Mouse (Mus musculus) testis, adult 2 months (tissue): Measurements from ENCODE around the gene St8sia4. TPM values are rescaled to one million over a fixed set of nuclear protein-coding genes. Genes with fewer than 3 reads are reported as not detected.
"Not testable (repeated sequence)": the region's sequence is repeated elsewhere in the genome, so short reads cannot be mapped to it uniquely, and the experiment has no call there.

ENCODE experiments used
- H3K27ac ChIP-seq: fragments of 200-500 bp; 2 replicates; pipeline ENCODE4 v1.5.1; 2012; ENCODE audit warnings: low read depth, low read length; ENCODE audit not compliant: control insufficient read depth, insufficient read depth
- H3K27me3 ChIP-seq: fragments of 200-500 bp; 2 replicates; pipeline ENCODE4 v1.6.1; 2012; ENCODE audit warnings: mild to moderate bottlenecking, low read length, moderate library complexity; ENCODE audit not compliant: control insufficient read depth, insufficient read depth
- H3K36me3 ChIP-seq: fragments of 200-500 bp; 2 replicates; pipeline ENCODE4 v1.6.1; 2012; ENCODE audit warnings: mild to moderate bottlenecking, low read length; ENCODE audit not compliant: control insufficient read depth, insufficient read depth
- H3K4me1 ChIP-seq: fragments of 200-500 bp; 2 replicates; pipeline ENCODE4 v1.6.1; 2012; ENCODE audit warnings: low read length; ENCODE audit not compliant: control insufficient read depth, insufficient read depth
- H3K4me3 ChIP-seq: fragments of 200-500 bp; 2 replicates; pipeline ENCODE4 v1.5.1; 2012; ENCODE audit warnings: low read depth, mild to moderate bottlenecking, low read length, moderate library complexity, mixed read lengths; ENCODE audit not compliant: control insufficient read depth
- CTCF ChIP-seq: fragments of 200-500 bp; IDR thresholded peaks from 2 replicates; pipeline ENCODE4 v1.5.1; 2012; ENCODE audit warnings: low read depth, mild to moderate bottlenecking, inconsistent platforms, low read length, moderate library complexity; ENCODE audit not compliant: control insufficient read depth, insufficient read depth, insufficient replicate concordance
- POLR2A ChIP-seq: fragments of 200-500 bp; IDR thresholded peaks from 2 replicates; pipeline ENCODE4 v1.6.1; 2012; ENCODE audit warnings: low read depth, mild to moderate bottlenecking, inconsistent platforms, low read length, moderate library complexity; ENCODE audit not compliant: control insufficient read depth
- polyA plus RNA-seq: library from polyadenylated mRNA; depleted of rRNA; stranded (reverse); fragments of >200 nt; gene quantifications from 2 replicates; pipeline ENCODE4 v1.2.3, GENCODE M21; 2012

The St8sia4 gene
- polyA plus RNA-seq, 1 experiment = 0.04 TPM

DNA sequence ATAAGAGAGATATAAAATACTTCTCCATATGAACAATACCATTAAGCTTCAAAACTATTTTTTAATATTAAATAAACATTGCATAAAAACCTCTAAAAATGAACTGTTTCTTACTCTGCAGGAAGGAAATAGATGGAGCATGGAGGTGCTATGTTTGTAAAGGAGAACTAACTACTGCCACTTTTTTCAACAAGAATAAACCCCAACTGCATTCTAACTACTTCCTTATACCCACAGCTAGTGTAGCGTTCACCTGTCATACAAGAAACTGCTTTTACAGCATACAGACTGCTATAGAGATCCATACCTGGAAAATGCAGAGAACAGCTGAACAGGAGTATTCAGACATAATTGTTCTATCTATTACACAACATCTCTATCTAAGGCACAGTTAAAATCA, 70.5 kb downstream of the St8sia4 start:
- no peaks in the 10 kb centered on the region for H3K4me1 ChIP-seq
- no peak overlapping the region for H3K27ac ChIP-seq
- H3K36me3 ChIP-seq = no peaks in the 10 kb centered on the region
- H3K4me3 ChIP-seq = no peak overlapping the region
- no peaks in the 10 kb centered on the region for H3K27me3 ChIP-seq
- TF ChIP-seq POLR2A = no peak
- TF ChIP-seq CTCF = no peak

DNA sequence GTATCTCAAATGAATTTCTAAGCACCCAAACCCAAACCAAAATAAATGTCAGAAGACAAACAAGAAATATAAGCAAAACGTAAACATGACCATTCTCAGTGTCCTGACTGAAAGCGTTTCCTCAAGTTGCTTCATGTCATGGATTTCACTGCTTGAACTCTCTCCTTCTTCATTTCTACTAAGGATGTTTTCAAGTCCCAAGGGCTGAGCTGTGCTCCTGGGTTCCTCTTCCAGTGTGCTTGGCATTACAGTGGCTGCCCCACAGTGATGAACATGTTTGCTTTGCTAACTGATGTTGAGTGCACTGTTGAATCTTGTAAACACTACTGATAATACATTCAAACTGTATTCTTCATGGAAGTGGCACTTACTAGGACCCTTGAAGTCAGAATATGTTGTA, 76.3 kb downstream of the St8sia4 start:
- Histone ChIP-seq H3K4me3 (no peak overlapping the region), H3K36me3 (no peaks in the 10 kb centered on the region), H3K27me3 (no peaks in the 10 kb centered on the region), H3K4me1 (no peaks in the 10 kb centered on the region), H3K27ac (no peak overlapping the region)
- TF ChIP-seq POLR2A (no peak), CTCF (no peak)

DNA sequence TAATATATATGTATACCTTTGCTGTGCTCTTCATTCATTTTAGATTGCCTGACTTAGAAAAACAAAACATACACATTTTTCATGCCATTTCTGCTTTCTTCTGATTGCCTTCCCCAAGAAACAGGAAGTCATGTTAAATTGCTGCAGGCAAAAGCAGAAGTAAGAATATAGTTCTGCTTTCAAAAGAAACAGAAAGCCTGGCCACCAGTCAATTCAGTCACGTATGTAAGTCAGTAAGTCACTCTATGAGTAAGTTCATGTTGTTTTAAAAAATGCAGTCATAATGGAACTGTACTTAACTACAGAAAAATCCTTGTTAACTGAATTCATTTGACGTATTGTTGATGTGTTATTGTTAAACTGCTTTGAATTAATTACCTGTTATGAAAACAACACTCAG, 77.3 kb downstream of the St8sia4 start:
- TF ChIP-seq CTCF (no peak), POLR2A (no peak)
- Histone ChIP-seq H3K4me3 (no peak overlapping the region), H3K27ac (no peak overlapping the region), H3K4me1 (no peaks in the 10 kb centered on the region), H3K36me3 (no peaks in the 10 kb centered on the region), H3K27me3 (no peaks in the 10 kb centered on the region)

- Histone ChIP-seq H3K27me3 (no peaks in the 10 kb centered on the region), H3K4me1 (no peaks in the 10 kb centered on the region), H3K36me3 (no peaks in the 10 kb centered on the region), H3K27ac (no peak overlapping the region), H3K4me3 (no peak overlapping the region)
- no peak for TF ChIP-seq CTCF
- no peak for TF ChIP-seq POLR2A
Measured at GRCm38 (mm10) chr1:95589471-95589870, 77.9 kb downstream of the St8sia4 start.

DNA sequence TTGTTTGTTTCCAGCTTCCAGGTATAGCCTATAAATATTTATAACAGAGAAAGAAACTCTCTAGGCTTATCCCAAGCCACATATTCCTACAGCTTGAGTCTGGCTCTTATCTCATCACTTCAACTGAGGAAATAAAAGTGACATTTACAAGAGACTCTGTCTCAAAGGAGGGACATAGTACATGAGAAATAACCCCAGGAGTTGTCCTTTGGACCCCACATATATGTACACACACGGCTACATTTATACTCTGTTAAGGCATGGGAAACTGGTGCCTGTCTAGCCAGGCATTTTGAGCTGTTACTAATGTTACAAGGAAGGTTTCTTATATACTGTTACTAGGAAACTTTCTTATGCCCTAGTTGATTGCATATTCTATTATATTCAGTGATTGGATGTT, 84.1 kb downstream of the St8sia4 start:
- no peaks in the 10 kb centered on the region for H3K4me1 ChIP-seq
- H3K27me3 ChIP-seq = no peaks in the 10 kb centered on the region
- no peaks in the 10 kb centered on the region for H3K36me3 ChIP-seq
- TF ChIP-seq CTCF = no peak
- no peak for TF ChIP-seq POLR2A
- no peak overlapping the region for H3K4me3 ChIP-seq
- no peak overlapping the region for H3K27ac ChIP-seq

- H3K27ac ChIP-seq = no peak overlapping the region
- no peaks in the 10 kb centered on the region for H3K27me3 ChIP-seq
- no peaks in the 10 kb centered on the region for H3K36me3 ChIP-seq
- H3K4me1 ChIP-seq = no peaks in the 10 kb centered on the region
- TF ChIP-seq POLR2A = no peak
- no peak for TF ChIP-seq CTCF
- H3K4me3 ChIP-seq = no peak overlapping the region
Measured at GRCm38 (mm10) chr1:95582264-95582663, 85.1 kb downstream of the St8sia4 start.

- Histone ChIP-seq H3K4me3 (no peak overlapping the region), H3K36me3 (no peaks in the 10 kb centered on the region), H3K4me1 (no peaks in the 10 kb centered on the region), H3K27ac (no peak overlapping the region), H3K27me3 (no peaks in the 10 kb centered on the region)
- TF ChIP-seq CTCF (no peak), POLR2A (no peak)
Measured at GRCm38 (mm10) chr1:95572619-95573540, 94.5 kb downstream of the St8sia4 start.

- H3K36me3 ChIP-seq = no peaks in the 10 kb centered on the region
- no peaks in the 10 kb centered on the region for H3K4me1 ChIP-seq
- no peak overlapping the region for H3K4me3 ChIP-seq
- no peak overlapping the region for H3K27ac ChIP-seq
- TF ChIP-seq CTCF = no peak
- TF ChIP-seq POLR2A = no peak
- H3K27me3 ChIP-seq = no peaks in the 10 kb centered on the region
Measured at GRCm38 (mm10) chr1:95571106-95571505, 96.3 kb downstream of the St8sia4 start.

DNA sequence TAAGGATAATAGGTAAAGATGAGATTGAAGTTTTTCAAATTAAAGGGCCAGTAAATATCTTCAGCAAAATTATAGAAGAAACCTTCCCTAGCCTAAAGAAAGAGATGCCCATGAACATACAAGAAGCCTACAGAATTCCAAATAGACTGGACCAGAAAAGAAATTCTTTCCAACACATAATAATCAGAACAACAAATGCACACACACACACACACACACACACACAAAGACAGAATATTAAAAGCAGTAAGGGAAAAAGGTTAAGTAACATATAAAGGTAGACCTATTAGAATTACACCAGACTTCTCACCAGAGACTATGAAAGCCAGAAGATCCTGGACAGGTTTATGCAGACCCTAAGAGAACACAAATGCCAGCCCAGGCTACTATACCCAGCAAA, 112.8 kb downstream of the St8sia4 start:
- H3K27me3 ChIP-seq, H3K27ac ChIP-seq, H3K4me3 ChIP-seq, H3K36me3 ChIP-seq, H3K4me1 ChIP-seq: not testable (repeated sequence)
